Mouse (Mus musculus) ES-Bruce4 (cell line): ENCODE measurements at regions not wholly inside any gene's neighbourhood (a gene's known extent, or its start where the extent isn't known, plus 50 kb on each side); places are given as distances from the start of the nearest gene placed in this dataset.

ENCODE experiments used
- H3K27ac ChIP-seq: 2 replicates; pipeline ENCODE4 v1.5.1; 2012; ENCODE audit warnings: low read length, inconsistent platforms; ENCODE audit not compliant: insufficient read depth
- H3K27me3 ChIP-seq: 2 replicates; pipeline ENCODE4 v1.6.1; 2012; ENCODE audit warnings: mild to moderate bottlenecking, low read length, inconsistent platforms; ENCODE audit not compliant: control insufficient read depth, poor library complexity, insufficient read depth, severe bottlenecking
- H3K36me3 ChIP-seq: 2 replicates; pipeline ENCODE4 v1.6.1; 2012; ENCODE audit warnings: inconsistent platforms, mild to moderate bottlenecking, low read length, moderate library complexity; ENCODE audit not compliant: control insufficient read depth, poor library complexity, insufficient read depth, severe bottlenecking
- H3K4me1 ChIP-seq: one replicate; pipeline ENCODE4 v1.8.1; 2011; ENCODE audit warnings: low read length; ENCODE audit not compliant: control insufficient read depth, insufficient read depth
- H3K4me3 ChIP-seq: 2 replicates; pipeline ENCODE4 v1.5.1; 2011; ENCODE audit warnings: low read depth, mild to moderate bottlenecking, low read length
- H3K9ac ChIP-seq: 2 replicates; pipeline ENCODE4 v1.6.1; 2012; ENCODE audit warnings: low read depth, mild to moderate bottlenecking, inconsistent platforms; ENCODE audit not compliant: poor library complexity, severe bottlenecking
- H3K9me3 ChIP-seq: replicated peaks from 2 replicates; pipeline ENCODE4 v1.6.1; 2012; ENCODE audit warnings: mild to moderate bottlenecking, low read length, inconsistent platforms; ENCODE audit not compliant: control insufficient read depth, poor library complexity, insufficient read depth, severe bottlenecking
- CTCF ChIP-seq: IDR thresholded peaks from one replicate; pipeline ENCODE4 v1.8.1; 2011; ENCODE audit warnings: low read depth, low read length
- EP300 ChIP-seq: IDR thresholded peaks from 2 replicates; pipeline ENCODE4 v1.6.1; 2011; ENCODE audit warnings: low read depth, low read length; ENCODE audit not compliant: insufficient read depth
- POLR2A ChIP-seq: IDR thresholded peaks from one replicate; pipeline ENCODE4 v1.8.1; 2011; ENCODE audit warnings: low read length; ENCODE audit not compliant: insufficient read depth

DNA sequence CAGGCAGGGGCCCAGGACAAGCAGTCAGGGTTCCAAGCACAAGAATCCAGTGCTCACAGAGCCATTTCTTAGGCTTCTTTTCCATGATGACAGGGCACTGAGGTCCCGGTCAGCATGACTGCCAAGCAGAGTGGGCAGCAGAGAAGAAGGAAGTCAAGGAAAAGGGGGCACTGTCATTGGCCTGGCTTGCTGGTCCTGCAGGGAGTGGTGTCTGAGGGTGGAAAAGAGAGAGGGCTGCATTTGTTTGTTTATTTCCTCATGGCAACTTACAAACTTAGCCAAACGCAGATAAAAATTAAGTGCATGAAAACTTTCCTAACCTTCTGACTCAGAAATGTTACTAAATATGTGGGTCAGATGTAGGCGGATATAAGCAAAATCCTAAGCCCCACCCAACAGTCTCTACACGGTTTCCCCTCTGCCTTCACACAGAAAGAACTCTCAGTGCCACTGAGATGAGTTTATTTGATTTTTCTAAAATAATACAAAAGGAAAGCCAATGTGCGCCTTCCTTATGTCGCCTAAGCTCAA is 244.5 kb downstream of the Mreg start:
- H3K9ac ChIP-seq = no peak overlapping the region
- H3K27ac ChIP-seq = no peak overlapping the region
- no peak overlapping the region for H3K4me3 ChIP-seq
- TF ChIP-seq EP300 (no peak), POLR2A (no peak), CTCF (no peak)
- no peaks in the 10 kb centered on the region for H3K4me1 ChIP-seq
- no peaks in the 10 kb centered on the region for H3K36me3 ChIP-seq
- H3K27me3 ChIP-seq = no peaks in the 10 kb centered on the region
- H3K9me3 ChIP-seq = no peaks in the 10 kb centered on the region

- TF ChIP-seq CTCF (no peak), POLR2A (no peak), EP300 (no peak)
- Histone ChIP-seq H3K9me3 (no peaks in the 10 kb centered on the region), H3K4me3 (no peak overlapping the region), H3K36me3 (no peaks in the 10 kb centered on the region), H3K27me3 (no peaks in the 10 kb centered on the region), H3K4me1 (no peaks in the 10 kb centered on the region), H3K27ac (no peak overlapping the region), H3K9ac (no peak overlapping the region)
These were observed 247.5 kb downstream of the Mreg start for GRCm38 (mm10) chr1:71964450-71965126.

DNA sequence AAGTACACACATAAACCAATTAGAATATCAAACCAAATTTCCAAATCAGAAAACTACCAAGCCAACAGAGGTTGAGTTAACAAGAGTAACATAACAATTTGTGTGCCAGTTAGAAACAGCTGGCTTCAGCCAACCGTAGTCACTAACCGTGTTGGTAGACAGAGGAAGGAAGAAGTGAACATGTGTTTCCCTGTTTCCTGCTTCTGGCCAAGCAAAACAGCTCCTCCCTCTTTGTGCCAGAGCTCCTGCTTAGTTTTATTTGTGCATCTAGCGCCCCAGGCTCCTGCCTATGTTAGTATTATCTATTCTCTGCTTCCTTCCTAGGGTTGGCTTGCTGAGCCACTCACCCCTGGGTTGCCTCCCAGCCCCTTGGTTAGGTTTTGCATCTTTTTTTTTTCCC is 255.2 kb downstream of the Mreg start:
- no peaks in the 10 kb centered on the region for H3K36me3 ChIP-seq
- no peaks in the 10 kb centered on the region for H3K27me3 ChIP-seq
- TF ChIP-seq POLR2A (no peak), EP300 (no peak), CTCF (no peak)
- no peak overlapping the region for H3K9ac ChIP-seq
- H3K27ac ChIP-seq = no peak overlapping the region
- H3K4me3 ChIP-seq = no peak overlapping the region
- no peaks in the 10 kb centered on the region for H3K4me1 ChIP-seq
- H3K9me3 ChIP-seq = no peaks in the 10 kb centered on the region

- Histone ChIP-seq H3K4me3 (no peak overlapping the region), H3K27ac (no peak overlapping the region), H3K9ac (no peak overlapping the region), H3K4me1 (no peaks in the 10 kb centered on the region), H3K9me3 (no peaks in the 10 kb centered on the region), H3K27me3 (no peaks in the 10 kb centered on the region), H3K36me3 (no peaks in the 10 kb centered on the region)
- TF ChIP-seq EP300 (no peak), CTCF (no peak), POLR2A (no peak)
These were observed 256.8 kb downstream of the Mreg start for GRCm38 (mm10) chr1:71955331-71955730.

- no peak for TF ChIP-seq POLR2A
- TF ChIP-seq EP300 = no peak
- TF ChIP-seq CTCF = no peak
- Histone ChIP-seq H3K4me1 (no peaks in the 10 kb centered on the region), H3K36me3 (no peaks in the 10 kb centered on the region), H3K27me3 (no peaks in the 10 kb centered on the region), H3K9ac (no peak overlapping the region), H3K27ac (no peak overlapping the region), H3K4me3 (no peak overlapping the region), H3K9me3 (no peaks in the 10 kb centered on the region)
These were observed 258.8 kb downstream of the Mreg start for GRCm38 (mm10) chr1:71953292-71953691.

- H3K4me3 ChIP-seq = no peak overlapping the region
- no peaks in the 10 kb centered on the region for H3K27me3 ChIP-seq
- H3K4me1 ChIP-seq = no peaks in the 10 kb centered on the region
- TF ChIP-seq EP300 (no peak), CTCF (no peak), POLR2A (no peak)
- no peaks in the 10 kb centered on the region for H3K36me3 ChIP-seq
- H3K27ac ChIP-seq = no peak overlapping the region
- H3K9me3 ChIP-seq = no peaks in the 10 kb centered on the region
- H3K9ac ChIP-seq = no peak overlapping the region
These were observed 262.6 kb downstream of the Mreg start for GRCm38 (mm10) chr1:71949549-71949948.
